Mouse (Mus musculus): ENCODE data around the gene Zfp977. TPM values are rescaled to one million over a fixed set of nuclear protein-coding genes. Genes with fewer than 3 reads are reported as not detected.
"Not testable (repeated sequence)": the region's sequence is repeated elsewhere in the genome, so short reads cannot be mapped to it uniquely, and the experiment has no call there.

Zfp977 gene
- not detected in 2 replicates for polyA plus RNA-seq (2012; ENCODE audit: insufficient read depth, insufficient read length, low replicate concordance, missing spikeins)

DNA sequence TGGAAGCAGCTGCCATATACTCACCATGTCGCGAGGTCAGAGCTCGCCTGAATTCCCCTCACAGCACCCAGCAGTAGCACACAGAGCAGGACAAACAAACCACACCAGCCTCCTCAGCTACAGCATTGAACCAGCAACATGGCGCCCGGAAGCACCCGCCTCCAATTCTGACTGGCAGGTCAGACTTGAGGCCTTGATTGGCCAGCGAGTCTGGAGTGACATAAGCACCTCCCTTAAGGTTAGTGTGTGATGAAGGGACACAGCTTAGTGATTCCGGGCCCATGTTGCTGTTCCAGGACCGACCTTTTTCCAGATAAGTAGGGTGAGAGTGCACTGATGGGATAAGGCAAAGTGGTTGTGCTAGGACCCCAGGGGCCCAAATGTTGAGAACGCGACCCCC lies at the start of gene Zfp977:
TSS of gene Zfp977 (minus strand) at position 135 of the 400 bp plus-strand sequence.
- WGBS: 91% methylated on average over 11 of the region's 11 CpGs
- not testable (repeated sequence) for H3K4me1 ChIP-seq (ENCODE audit: control insufficient read depth, insufficient read depth, low read length); H3K27ac ChIP-seq (ENCODE audit: insufficient read depth, low read depth, low read length); H3K4me3 ChIP-seq (ENCODE audit: insufficient read depth, low read depth, low read length)

GRCm38 (mm10) chr7:42631031-42631430 lies 38.7 kb upstream of the Zfp977 start:
- H3K4me1 ChIP-seq (ENCODE audit: control insufficient read depth, insufficient read depth, low read length); H3K27ac ChIP-seq (ENCODE audit: insufficient read depth, low read depth, low read length); H3K4me3 ChIP-seq (ENCODE audit: insufficient read depth, low read depth, low read length): not testable (repeated sequence)

GRCm38 (mm10) chr7:42595666-42596065 lies 3.3 kb upstream of the Zfp977 start:
- not testable (repeated sequence) for H3K4me1 ChIP-seq (ENCODE audit: control insufficient read depth, insufficient read depth, low read length); H3K27ac ChIP-seq (ENCODE audit: insufficient read depth, low read depth, low read length); H3K4me3 ChIP-seq (ENCODE audit: insufficient read depth, low read depth, low read length)

DNA sequence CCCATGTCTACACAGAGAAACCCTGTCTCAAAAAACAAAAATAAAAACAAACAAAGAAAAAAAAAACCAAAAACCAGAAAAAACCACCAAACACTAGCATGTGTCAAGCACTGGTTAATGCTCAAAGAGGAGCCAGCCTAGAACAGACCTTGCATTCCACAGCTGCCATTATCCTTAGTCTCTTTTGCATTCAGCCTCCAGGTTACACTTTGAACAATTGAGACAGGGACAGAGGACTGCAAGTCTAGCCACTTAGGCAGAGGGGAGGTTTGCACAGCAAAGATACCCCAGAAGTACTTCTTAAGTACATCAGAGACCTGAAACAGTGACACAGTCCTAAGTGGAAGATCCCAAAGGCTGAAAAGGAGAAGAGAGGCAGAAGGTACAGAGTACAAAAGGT lies 1.0 kb downstream of the Zfp977 start:
- H3K4me3 ChIP-seq (ENCODE audit: insufficient read depth, low read depth, low read length); H3K4me1 ChIP-seq (ENCODE audit: control insufficient read depth, insufficient read depth, low read length); H3K27ac ChIP-seq (ENCODE audit: insufficient read depth, low read depth, low read length): not testable (repeated sequence)

DNA sequence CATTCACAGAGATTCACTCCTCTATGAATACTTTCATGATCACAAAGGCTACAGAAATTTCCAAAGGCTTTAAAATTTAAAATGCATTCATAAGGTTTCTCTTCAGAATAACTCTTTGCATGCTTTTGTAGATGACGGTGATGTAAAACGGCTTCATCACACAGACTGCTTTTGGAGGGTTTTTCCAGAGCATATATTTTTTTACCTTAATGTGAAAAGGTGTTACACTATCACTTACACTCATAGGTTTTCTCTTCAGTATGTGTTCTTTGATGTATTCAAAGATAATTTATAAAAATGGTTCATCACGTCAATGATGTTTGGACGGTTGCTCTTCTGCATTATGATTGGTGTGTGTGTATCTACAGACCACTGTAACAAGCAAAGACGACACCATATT lies 13.9 kb downstream of the Zfp977 start, which contains the start of gene Gm21028:
TSS of gene Gm21028 (minus strand) at position 101 of the 400 bp plus-strand sequence.
- TF ChIP-seq POLR2A (IDR thresholded peaks at IDR 0.05; ENCODE audit: insufficient read depth, low read depth, low read length): no peak
- no peak for TF ChIP-seq CTCF (IDR thresholded peaks at IDR 0.05; ENCODE audit: insufficient read depth, low read depth, low read length)
- 93% methylated on average over 5 of the region's 5 CpGs for WGBS

DNA sequence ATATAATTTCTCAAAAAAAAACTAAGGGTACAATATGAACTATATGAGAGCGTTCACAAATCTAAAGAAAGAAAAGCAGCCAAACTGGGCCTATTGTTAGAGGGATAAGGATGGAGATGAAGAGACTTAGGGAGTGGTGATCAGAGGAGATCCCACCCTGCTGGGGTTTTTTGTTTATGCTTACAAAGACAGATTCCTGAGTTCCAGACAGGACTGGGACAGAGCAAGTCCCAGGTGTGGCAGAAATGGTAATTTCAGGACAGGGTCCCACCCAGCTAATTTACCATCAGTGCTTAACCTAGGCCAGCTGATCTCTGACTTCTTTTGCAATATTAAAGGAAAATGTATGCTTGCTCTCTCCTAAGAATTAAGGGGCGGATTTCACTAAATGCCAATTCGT lies 40.6 kb downstream of the Zfp977 start:
- no peak overlapping the region for H3K27ac ChIP-seq (ENCODE audit: insufficient read depth, low read depth, low read length)
- H3K4me3 ChIP-seq (ENCODE audit: insufficient read depth, low read depth, low read length): no peak overlapping the region
- H3K4me1 ChIP-seq (ENCODE audit: control insufficient read depth, insufficient read depth, low read length): no peaks in the 10 kb centered on the region
- 78% methylated on average over 3 of the region's 3 CpGs for WGBS
- TF ChIP-seq CTCF (IDR thresholded peaks at IDR 0.05; ENCODE audit: insufficient read depth, low read depth, low read length) (no peak), POLR2A (IDR thresholded peaks at IDR 0.05; ENCODE audit: insufficient read depth, low read depth, low read length) (no peak)

More for the DNA sequence above, 13.9 kb downstream of the Zfp977 start, which contains the start of gene Gm21028:
- Histone ChIP-seq H3K27ac (ENCODE audit: insufficient read depth, low read depth, low read length) (no peak within 1 kb of the TSS), H3K4me1 (ENCODE audit: control insufficient read depth, insufficient read depth, low read length) (no peaks in the 10 kb centered on the region), H3K4me3 (ENCODE audit: insufficient read depth, low read depth, low read length) (no peak within 1 kb of the TSS)

Other genes with a start within 250 kb of the Zfp977 start
- not detected in 2 replicates for gene 4933421I07Rik, start 144.4 kb downstream of the Zfp977 start, polyA plus RNA-seq (2012; ENCODE audit: insufficient read depth, insufficient read length, low replicate concordance, missing spikeins)
- gene Zfp141, start 86.8 kb downstream of the Zfp977 start, polyA plus RNA-seq (2012; ENCODE audit: insufficient read depth, insufficient read length, low replicate concordance, missing spikeins): not detected in 2 replicates
- gene Gm21028, start 14.0 kb downstream of the Zfp977 start, polyA plus RNA-seq (2012; ENCODE audit: insufficient read depth, insufficient read length, low replicate concordance, missing spikeins): not detected in 2 replicates
- gene Zfp976, start 50.0 kb upstream of the Zfp977 start, polyA plus RNA-seq (2012; ENCODE audit: insufficient read depth, insufficient read length, low replicate concordance, missing spikeins): not detected in 2 replicates
- not detected in 2 replicates for gene Zfp975, start 100.2 kb upstream of the Zfp977 start, polyA plus RNA-seq (2012; ENCODE audit: insufficient read depth, insufficient read length, low replicate concordance, missing spikeins)
- not detected in 2 replicates for gene Gm17067, start 134.5 kb upstream of the Zfp977 start, polyA plus RNA-seq (2012; ENCODE audit: insufficient read depth, insufficient read length, low replicate concordance, missing spikeins)
- not detected in 2 replicates for gene Vmn2r62, start 201.0 kb upstream of the Zfp977 start, polyA plus RNA-seq (2012; ENCODE audit: insufficient read depth, insufficient read length, low replicate concordance, missing spikeins)